Mouse (Mus musculus) thymus, adult 2 months (tissue): ENCODE measurements around the gene Pom121l2. TPM values are rescaled to one million over a fixed set of nuclear protein-coding genes. Genes with fewer than 3 reads are reported as not detected.
"Not testable (repeated sequence)": the region's sequence is repeated elsewhere in the genome, so short reads cannot be mapped to it uniquely, and the experiment has no call there.

ENCODE experiments used
- DNase-seq: peaks from one replicate; pipeline ENCODE4 v3.0.0; 2021
- H3K27ac ChIP-seq: fragments of 200-500 bp; 2 replicates; pipeline ENCODE4 v1.5.1; 2012; ENCODE audit warnings: low read length, control low read depth; ENCODE audit not compliant: control insufficient read depth, insufficient read depth
- H3K27me3 ChIP-seq: fragments of 200-500 bp; 2 replicates; pipeline ENCODE4 v1.6.1; 2012; ENCODE audit warnings: mild to moderate bottlenecking, low read length, moderate library complexity, mixed read lengths; ENCODE audit not compliant: control insufficient read depth, insufficient read depth
- H3K36me3 ChIP-seq: fragments of 200-500 bp; 2 replicates; pipeline ENCODE4 v1.6.1; 2012; ENCODE audit warnings: mild to moderate bottlenecking, low read length, moderate library complexity; ENCODE audit not compliant: control insufficient read depth, insufficient read depth
- H3K4me1 ChIP-seq: fragments of 200-500 bp; replicated peaks from 2 replicates; pipeline ENCODE4 v1.6.1; 2012; ENCODE audit warnings: low read length; ENCODE audit not compliant: control insufficient read depth, insufficient read depth
- H3K4me3 ChIP-seq: fragments of 200-500 bp; 2 replicates; pipeline ENCODE4 v1.5.1; 2012; ENCODE audit warnings: mild to moderate bottlenecking, low read length, control low read depth, moderate library complexity; ENCODE audit not compliant: control insufficient read depth, insufficient read depth
- CTCF ChIP-seq: fragments of 200-500 bp; IDR thresholded peaks from 2 replicates; pipeline ENCODE4 v1.5.1; 2012; ENCODE audit warnings: mild to moderate bottlenecking, control low read depth, low read length, moderate library complexity, borderline replicate concordance; ENCODE audit not compliant: control insufficient read depth, poor library complexity, insufficient read depth; ENCODE audit errors: extremely low read depth
- POLR2A ChIP-seq: fragments of 200-500 bp; IDR thresholded peaks from 2 replicates; pipeline ENCODE4 v1.6.1; 2012; ENCODE audit warnings: mild to moderate bottlenecking, low read length, control low read depth, moderate library complexity; ENCODE audit not compliant: control insufficient read depth, poor library complexity, insufficient read depth; ENCODE audit errors: extremely low read depth
- WGBS: fragments of 180-500 bp; shearing (Covaris S2); methylation state at CpG from one replicate; pipeline ENCODE4 v1.1.7; 2018; 5-methylcytosine and 5-hydroxymethylcytosine counted together
- polyA plus RNA-seq: library from polyadenylated mRNA; depleted of rRNA; stranded (reverse); fragments of >200 nt; gene quantifications from 2 replicates; pipeline ENCODE4 v1.2.3, GENCODE M21; 2012

Pom121l2 gene
- polyA plus RNA-seq, 1 experiment, result 0.08 TPM

- H3K4me1 ChIP-seq, result peaks cover 5% of the 10 kb centered on the region
- peak; percentile 81 for DNase-seq
- H3K36me3 ChIP-seq, result no peaks in the 10 kb centered on the region
- TF ChIP-seq CTCF, result no peak
- TF ChIP-seq POLR2A, result no peak
- no peak overlapping the region for H3K27ac ChIP-seq
- H3K27me3 ChIP-seq, result no peaks in the 10 kb centered on the region
- H3K4me3 ChIP-seq, result peak overlapping the region; percentile 43
- WGBS, result 4% methylated on average over 35 of the region's 35 CpGs
These were observed 45.4 kb downstream of the Pom121l2 start for GRCm38 (mm10) chr13:22026058-22027031.

DNA sequence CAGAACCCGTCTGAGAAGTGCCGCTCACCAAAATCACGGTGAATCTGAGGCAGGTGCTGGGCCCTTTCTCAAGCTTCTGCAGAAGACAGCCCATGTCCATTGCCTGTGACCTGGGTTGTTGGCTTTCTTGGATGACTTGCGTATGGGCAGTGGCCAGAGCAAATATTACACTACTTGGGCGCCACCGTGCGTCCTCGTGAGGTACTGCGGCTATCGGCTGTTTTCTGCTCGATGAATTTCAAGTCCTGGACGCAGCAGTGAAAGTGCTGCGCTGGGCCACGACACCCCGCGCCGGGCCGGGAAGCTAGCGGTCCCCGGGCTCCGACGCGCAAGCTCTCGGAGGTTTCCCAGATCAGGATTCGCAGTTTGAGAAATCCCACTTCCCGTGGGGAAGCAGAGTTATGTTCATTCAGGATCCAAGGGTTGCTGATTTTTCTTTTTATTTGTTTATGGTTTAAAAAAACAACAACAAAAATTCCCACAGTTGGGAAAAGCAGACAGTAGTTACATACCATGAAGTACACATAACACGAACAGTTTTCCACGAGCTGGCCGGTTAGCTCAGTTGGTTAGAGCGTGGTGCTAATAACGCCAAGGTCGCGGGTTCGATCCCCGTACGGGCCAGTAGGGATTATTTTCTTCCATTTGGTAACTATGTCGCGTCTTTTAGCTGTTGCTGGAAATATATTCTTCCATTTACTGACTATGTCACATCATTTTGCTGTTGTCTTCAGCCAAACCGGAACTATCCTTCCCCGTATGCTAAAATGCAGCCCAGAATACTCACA lies 47.9 kb downstream of the Pom121l2 start:
- Histone ChIP-seq H3K27me3 (no peaks in the 10 kb centered on the region), H3K27ac (peak overlapping the region; percentile 17; the same call in 1 of the 2 replicates), H3K4me1 (peaks cover 5% of the 10 kb centered on the region), H3K36me3 (no peaks in the 10 kb centered on the region), H3K4me3 (peak overlapping the region; percentile 58)
- WGBS, result 2% methylated on average over 40 of the region's 40 CpGs
- TF ChIP-seq CTCF (peak; percentile 96), POLR2A (no peak)
- DNase-seq, result peak; percentile 89

GRCm38 (mm10) chr13:22029928-22030327 lies 48.9 kb downstream of the Pom121l2 start:
- no peaks in the 10 kb centered on the region for H3K27me3 ChIP-seq
- no peak overlapping the region for H3K27ac ChIP-seq
- H3K4me1 ChIP-seq, result peaks cover 5% of the 10 kb centered on the region
- no peaks in the 10 kb centered on the region for H3K36me3 ChIP-seq
- H3K4me3 ChIP-seq, result no peak overlapping the region
- WGBS, result 89% methylated on average over 8 of the region's 8 CpGs
- no peak for DNase-seq
- TF ChIP-seq CTCF (no peak), POLR2A (no peak)

DNA sequence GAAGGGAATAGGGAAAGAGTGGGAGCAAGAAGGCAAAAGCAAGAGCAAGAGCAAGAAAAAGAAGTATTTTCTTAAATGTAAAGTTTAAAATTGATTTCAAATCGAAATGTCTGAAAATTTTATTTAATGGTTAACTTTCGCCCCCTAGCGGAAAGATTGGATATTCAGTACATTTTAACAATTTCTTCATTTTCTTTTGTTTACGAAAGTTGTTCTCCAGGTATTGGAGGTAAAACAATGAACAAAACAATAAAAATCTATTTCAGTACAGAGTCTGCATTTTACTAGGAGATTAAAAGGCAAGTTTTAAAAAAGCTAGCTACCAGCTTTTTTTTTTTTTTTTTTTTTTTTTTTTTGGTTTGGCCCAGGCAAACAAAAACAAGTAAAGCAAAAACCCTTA lies 49.5 kb downstream of the Pom121l2 start:
- Histone ChIP-seq H3K4me1 (peaks cover 5% of the 10 kb centered on the region), H3K4me3 (no peak overlapping the region), H3K27me3 (no peaks in the 10 kb centered on the region), H3K36me3 (no peaks in the 10 kb centered on the region), H3K27ac (no peak overlapping the region)
- WGBS, result 9% methylated on average over 4 of the region's 4 CpGs
- no peak for DNase-seq
- no peak for TF ChIP-seq CTCF
- no peak for TF ChIP-seq POLR2A

GRCm38 (mm10) chr13:22033741-22034442 lies 52.9 kb downstream of the Pom121l2 start:
- H3K4me1 ChIP-seq, result peaks cover 6% of the 10 kb centered on the region
- no peak for TF ChIP-seq CTCF
- no peak for TF ChIP-seq POLR2A
- no peak for DNase-seq
- H3K36me3 ChIP-seq, result no peaks in the 10 kb centered on the region
- H3K4me3 ChIP-seq, result no peak overlapping the region
- H3K27me3 ChIP-seq, result no peaks in the 10 kb centered on the region
- H3K27ac ChIP-seq, result no peak overlapping the region
- WGBS, result 67% methylated on average over 5 of the region's 5 CpGs

DNA sequence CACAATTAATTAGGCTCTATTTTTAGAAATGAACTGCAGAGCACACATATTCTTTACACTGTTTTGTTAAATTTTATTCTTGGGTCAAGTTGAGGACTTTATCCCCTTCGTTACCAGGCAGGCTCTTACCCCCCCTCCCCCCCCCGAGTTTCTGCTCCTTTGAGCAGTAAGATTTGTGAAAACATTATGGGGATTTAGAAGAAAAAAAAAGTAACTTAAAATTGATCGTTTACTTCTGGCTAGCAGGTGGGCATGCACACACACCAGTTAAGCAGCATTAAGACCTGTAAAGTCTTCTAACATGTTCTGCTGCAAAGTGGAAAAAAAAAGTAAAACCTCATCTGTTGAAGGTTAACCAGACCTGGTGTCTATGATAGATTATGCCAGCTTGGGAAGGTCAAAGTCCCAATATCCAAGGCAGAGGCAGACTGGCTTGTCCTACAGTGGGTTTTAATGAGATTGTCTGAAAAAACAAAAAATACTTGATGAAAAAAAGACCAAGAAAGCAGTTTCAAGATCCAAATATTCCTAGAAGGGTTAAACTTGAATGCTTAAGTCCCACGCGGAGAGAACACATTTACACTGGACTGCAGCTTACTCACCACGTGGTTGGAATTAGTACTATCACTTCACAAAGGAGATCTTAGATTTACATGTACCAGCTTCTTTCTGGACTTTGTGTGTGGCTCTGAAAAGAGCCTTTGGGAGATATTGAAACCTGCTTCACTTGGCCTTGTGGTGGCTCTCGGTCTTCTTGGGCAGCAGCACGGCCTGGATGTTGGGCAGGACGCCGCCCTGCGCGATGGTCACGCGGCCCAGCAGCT lies 53.7 kb downstream of the Pom121l2 start:
- no peak for DNase-seq
- H3K4me1 ChIP-seq, result peaks cover 6% of the 10 kb centered on the region
- TF ChIP-seq POLR2A (no peak), CTCF (no peak)
- peak overlapping the region; percentile 37 for H3K4me3 ChIP-seq
- WGBS, result 2% methylated on average over 14 of the region's 14 CpGs
- no peaks in the 10 kb centered on the region for H3K27me3 ChIP-seq
- no peaks in the 10 kb centered on the region for H3K36me3 ChIP-seq
- no peak overlapping the region for H3K27ac ChIP-seq

DNA sequence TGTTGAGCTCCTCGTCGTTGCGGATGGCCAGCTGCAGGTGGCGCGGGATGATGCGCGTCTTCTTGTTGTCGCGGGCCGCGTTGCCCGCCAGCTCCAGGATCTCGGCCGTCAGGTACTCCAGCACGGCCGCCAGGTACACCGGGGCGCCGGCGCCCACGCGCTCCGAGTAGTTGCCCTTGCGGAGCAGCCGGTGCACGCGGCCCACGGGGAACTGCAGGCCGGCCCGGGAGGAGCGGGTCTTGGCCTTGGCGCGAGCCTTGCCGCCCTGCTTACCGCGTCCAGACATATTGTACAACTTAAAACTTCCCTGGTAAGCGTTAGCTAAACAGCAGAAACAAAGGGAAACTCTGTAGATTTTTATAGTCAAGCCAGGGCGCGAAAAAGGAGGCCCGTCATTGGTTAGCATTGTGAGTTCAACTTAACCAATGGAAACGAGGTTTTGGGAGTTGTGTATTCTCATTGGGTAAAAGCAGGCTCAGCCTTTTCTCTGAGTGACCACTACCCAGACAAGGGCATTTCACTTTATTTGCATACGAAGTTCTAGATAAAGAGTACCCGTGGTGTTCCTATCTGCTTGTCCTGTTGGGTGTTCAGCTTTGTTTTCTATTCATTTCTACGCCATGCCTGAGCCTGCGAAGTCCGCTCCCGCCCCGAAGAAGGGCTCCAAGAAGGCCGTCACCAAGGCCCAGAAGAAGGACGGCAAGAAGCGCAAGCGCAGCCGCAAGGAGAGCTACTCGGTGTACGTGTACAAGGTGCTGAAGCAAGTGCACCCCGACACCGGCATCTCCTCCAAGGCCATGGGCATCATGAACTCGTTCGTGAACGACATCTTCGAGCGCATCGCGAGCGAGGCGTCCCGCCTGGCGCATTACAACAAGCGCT lies 54.5 kb downstream of the Pom121l2 start, which contains the start of the genes Hist1h2ah and Hist1h2bk:
Gene Hist1h2ah, minus strand, starts transcription at position 302 of the 882 bp plus-strand sequence.
Gene Hist1h2bk, plus strand, starts transcription at position 604 of the 882 bp plus-strand sequence.
- under 1% methylated on average over 32 of the region's 69 CpGs for WGBS
- H3K27me3 ChIP-seq, H3K4me1 ChIP-seq, H3K36me3 ChIP-seq: not testable (repeated sequence)
- Histone ChIP-seq H3K4me3 (peak within 1 kb of the TSS; percentile 62), H3K27ac (peak within 1 kb of the TSS; percentile 84)
- DNase-seq, result peak; percentile 86
